Mouse (Mus musculus) heart, adult 9 months (tissue): ENCODE measurements around the gene Ttc36.

ENCODE experiments used
- DNase-seq, 2 experiments: peaks; one replicate each; pipeline ENCODE4 v3.0.0; 2022; ENCODE audit warnings: low spot score in 2 of 2

The Ttc36 gene

DNA sequence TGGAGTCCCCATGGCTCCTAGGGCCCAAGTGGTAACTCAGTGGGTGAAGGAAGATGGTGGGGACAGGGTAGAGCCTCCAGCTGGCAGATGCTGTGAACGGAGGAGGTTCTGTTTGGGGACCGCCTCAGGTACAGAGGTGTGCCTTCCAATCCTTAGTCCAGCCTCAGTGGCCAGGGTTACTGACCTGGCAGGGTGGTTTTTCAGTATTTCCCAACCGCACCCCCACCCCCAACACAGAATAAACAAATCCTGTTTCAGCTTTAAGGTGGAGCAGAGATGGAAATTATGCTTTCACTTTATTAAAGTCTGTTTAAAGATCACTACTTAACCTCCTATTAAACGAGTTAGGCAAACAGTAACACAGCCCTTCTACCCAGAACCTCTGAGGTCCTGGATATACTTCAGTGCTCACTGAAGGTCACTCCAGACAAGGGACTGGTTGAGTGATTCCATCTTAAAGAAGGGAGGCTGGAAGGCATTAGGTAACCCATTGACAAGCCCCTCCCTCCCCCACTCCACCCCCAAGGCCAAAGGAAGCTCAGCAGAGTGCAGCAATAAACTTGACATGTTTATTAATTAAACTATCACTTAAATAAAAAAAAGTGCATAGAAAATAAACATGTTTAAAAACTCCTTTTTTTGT lies at the start of gene Ttc36:
Gene Ttc36, minus strand, starts transcription at position 265 of the 643 bp plus-strand sequence.
- no peak for DNase-seq

DNA sequence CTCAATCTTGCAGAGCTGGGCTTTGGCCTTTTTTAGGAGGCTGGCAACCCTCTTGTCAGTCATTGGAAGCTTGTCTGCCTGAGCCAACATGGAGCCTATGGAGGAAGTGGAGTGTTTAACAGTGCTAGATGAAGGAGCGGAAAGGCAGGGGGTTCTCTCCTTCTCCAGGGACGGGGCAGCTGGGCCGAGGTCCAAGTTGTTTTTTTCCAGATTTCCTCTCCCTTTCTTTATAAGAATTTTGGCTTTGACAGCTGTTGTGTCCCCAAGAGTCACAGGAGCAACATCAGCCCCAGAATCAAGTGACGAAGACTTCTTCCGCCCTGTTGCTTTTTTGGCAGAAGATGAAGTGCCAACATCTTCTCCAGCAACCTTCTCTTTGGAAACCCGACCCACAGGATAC lies 44.6 kb upstream of the Ttc36 start:
- peak; percentile 26 to 43 for DNase-seq

DNA sequence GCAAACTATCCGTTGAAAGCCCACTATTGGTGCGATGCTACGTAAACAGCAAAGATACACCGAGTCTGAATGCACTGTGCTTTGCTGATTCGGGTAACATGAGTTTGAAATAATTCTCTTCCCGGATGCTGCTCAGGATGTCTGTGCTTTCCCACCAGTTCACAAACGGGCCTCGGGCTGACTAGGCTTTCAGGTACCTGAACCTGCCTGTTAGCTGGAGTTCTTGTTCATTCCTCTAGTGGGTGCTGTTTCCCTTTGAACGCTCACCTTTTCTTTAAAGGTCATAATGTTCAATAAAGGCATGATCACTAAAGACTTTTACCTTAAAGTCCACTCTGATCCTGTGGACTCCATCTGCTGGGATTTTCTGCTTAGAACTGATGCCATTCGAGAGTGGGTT lies 38.4 kb upstream of the Ttc36 start:
- peak in 1 of 2 experiments; percentile 21 for DNase-seq

DNA sequence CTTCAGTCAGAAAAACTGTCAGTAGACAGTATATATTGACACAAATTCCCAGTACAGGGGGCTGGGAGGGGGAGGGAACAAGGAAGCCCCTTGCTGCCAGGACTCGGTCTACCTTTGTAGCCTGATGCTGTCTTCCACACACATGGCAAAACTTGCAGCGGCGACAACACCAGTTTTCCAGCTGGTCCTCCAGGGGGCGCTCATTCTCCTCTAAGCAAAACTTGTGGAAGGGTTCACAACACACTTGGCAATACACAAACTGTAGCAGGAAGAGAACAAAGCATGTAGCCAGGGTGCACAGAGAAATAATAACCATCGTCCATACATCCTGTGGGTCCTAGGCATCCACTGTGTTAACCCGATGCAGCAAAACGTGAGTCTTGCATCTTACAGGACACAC lies 33.6 kb upstream of the Ttc36 start:
- DNase-seq: peak; percentile 14 to 55

DNA sequence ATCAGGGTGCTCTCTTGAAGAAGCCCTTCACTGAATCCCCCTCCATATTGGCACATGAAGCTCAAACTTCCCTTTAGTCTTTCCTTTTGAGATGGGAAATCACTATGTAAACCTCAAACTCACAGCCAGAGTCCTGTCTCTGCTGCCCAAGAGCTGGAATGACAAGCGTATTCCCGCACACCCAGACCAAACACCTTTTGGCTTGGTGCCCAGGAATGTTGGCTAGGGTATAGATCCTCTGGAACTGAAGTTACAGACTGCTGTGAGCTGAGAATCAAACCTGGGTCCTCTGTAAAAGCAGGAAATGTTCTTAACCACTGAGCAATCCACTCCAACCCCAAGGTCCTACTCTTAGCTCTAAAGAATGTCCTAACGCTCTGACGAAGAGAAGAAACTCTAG lies 29.5 kb upstream of the Ttc36 start:
- no peak for DNase-seq

DNA sequence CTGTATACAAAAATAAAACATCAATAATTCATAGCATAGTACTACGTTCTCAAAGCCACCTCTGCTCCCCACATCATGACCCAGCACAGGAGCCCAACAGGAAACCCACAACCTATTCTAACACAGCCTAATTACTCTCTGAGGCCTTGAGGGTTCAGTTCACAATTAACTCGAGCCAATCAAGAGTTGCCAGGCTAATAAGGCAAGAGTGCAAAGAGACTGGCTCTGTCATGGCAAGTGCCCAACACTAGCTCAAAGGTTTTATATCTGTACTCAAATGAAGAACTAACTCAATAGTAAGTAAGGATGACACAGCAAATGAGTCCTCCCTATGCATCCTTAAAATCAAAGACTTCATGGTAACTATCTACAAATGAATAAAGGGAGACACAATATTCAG lies 27.6 kb upstream of the Ttc36 start:
- DNase-seq: no peak

DNA sequence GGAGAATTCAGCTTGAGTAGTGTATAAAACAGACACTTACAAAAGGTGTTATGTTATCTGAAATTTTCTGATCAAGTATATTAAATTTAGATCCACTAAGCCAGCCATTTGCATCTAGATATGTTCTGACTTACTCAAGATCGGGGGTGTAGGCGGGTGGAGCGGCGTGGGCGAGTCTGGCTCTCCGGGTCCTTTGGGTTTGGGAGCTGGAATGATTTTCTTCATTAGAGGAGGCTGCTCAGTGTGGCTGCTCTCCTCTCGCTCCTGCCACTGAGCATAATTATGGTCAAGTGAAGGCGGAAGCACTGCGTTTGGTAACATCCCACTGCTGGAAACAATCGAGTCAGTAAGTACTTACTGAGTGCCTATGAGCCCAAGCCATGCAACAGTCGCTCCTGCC lies 26.1 kb upstream of the Ttc36 start:
- no peak for DNase-seq

DNA sequence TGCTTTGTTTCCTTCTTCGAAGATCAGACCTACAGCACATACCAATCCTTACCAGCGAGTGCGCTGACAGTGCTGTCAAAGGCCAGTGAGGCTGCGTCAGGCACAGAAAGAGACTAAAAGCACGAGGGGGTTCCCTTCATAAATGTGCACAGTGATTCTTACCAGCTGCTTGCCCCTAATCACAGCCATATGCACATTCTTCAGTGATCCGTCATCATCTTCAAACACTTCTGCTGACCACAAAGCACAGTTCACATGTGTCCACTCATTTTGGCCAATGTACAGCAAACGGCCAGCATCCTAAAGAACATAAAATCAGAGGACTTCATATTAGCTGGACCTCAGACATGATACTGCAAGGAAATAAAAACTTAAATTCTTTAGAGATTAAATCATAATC lies 23.8 kb upstream of the Ttc36 start:
- no peak for DNase-seq

DNA sequence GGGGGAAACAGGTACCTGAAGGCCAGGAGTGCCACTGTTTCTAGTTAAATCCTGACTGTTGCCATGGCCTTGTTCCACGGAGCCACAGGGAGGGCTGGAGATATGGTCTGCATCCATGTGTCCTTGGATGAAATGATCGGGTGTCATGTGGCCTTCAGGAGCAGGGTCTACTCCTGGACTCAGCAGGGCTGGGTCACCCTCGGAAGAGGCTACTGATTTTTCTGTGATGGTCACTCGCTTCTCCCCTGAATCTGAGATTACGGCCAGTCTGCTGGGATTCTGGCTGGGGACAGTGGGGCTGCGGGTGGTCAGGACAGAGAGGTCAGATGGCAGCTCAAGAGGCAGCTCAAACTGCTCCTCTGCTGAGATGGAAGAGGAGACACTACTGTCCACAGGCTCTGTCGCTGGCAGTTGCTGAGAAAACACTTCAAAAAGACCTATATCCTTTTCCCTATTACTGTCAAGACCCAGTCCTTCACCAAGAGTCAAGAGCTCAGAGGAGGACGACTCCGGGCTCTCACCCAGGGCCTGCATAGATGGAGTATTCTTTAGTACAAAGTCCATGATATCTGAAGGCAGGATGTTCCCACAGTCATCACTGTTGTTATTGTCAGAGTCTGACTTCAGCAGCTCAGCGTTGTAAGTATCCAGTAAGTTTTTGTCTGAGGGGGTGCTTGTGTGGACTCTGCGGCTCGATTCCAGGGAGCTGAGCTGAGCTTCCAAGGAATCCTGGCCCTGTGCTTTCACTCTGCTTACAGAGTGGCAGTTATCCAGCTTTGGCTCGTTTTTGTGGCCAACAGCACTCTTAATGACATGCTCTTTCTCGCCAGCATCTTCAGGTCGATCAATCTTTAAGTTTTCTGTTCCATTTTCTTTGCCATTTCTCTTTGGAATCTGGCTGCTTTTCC lies 17.3 kb upstream of the Ttc36 start:
- DNase-seq: peak in 1 of 2 experiments; percentile 27

DNA sequence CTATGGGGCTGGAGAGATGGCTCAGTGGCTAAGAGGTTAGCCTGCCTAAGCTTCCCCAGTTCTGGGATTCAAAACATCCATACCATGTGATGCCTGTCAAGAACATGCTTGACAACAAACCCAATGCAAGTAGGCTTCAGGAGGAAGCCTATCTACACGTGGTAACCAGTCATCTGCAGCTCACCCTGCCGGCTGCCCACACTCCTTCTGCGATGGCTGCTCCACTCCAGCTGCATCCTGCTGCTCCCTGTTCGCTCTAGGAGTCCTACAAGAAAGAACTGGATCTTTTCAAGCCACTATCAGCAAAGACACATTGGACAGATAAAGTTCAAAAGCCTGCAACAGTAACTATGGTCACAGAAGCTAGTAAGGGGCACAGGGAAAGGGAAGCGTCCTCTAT lies 14.7 kb upstream of the Ttc36 start:
- no peak for DNase-seq

DNA sequence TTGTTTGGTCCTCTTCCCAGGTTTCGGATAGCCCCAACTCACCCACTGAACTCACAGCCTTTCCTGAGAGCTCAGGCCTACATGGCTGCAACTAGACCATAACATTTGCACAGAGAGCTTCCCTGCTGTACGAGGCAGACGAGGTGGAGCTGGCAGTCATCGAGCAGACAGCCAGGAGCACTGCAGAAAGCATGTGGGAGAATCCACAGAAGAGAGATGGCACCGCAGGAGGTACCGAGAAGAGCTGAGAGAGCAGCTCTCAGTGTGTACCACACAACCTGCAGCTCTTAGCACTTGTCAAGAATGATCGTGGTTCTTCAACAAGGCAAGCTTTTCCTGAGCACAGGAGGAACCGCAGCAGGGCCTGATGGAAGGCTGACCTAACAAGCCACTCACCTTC lies 11.3 kb upstream of the Ttc36 start:
- DNase-seq: no peak

DNA sequence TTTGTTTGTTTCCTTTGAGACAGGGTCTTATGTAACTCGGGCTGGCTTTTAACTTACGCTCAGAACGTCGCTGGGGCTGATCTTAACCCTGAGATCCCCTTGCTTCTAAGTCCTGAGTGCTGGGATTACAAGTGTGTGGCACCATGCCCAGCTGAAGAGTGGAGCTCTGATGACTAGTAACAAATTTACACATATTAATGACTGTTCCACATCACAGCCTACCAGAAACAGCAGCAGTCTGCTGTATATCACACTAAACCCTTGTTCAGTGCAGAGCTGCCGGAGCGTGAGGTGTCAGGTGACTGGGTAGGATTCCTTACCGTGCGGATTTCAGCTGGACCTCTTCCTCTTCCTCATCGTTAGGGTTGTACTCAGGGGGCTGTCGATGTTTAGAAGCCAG lies 7.4 kb upstream of the Ttc36 start:
- no peak for DNase-seq

DNA sequence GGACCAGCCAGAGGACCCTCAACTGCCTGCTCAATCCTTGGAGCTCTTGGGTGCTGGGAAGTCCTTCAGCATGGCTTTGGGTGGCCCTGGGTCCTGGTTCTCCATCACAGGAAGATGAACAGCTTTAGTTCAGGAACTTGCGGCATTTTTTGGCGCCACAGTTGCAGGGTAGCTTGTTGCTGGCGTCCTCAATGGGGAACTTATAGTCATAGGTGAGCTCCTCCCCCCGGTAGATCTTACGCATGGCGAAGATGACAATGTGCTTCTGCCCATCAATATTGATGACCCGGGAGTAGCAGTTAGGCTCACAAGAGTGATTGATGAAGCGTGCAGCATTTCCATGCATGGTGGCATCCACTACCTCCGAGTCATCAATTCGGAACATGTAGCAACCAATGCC lies 4.9 kb upstream of the Ttc36 start:
- DNase-seq: no peak

DNA sequence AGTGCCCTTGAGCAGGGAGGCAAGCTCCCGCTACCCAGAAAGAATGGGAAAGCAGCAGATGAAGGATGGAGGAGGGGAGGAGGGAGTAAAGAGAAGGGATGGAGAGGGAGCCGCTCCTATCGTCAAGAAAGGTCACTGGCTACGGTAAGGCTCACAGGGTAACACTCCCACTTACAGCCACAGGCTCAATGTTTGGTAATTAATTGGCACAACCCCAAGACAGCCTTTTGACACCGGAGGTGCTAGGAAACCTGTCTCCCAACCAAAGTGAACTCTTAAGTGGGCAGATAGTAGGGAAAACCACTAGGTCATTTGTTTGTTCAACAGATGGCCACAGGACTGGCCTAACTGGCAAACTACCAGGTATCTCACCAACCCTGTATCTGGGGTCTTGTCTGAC lies 4.3 kb upstream of the Ttc36 start:
- DNase-seq: no peak

DNA sequence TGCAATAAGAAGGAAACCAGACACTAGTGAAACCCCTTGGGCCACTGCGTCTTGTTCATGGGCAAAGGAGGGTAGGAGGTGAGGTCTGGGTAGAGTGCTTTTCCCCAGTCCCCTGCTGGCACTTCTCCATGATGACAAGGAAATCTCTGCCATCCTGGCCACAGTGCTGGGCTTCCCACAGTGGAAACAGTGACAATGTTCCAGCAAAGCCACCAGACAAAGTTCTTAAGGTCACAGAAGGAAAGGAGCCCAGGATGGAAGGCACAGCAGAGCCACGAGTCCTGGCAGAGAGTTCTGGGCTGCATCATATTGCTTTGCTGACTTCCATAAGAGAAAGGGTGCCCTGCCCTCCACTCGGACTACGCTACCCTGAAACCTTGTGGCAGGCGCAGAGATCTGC lies 2.7 kb upstream of the Ttc36 start:
- DNase-seq: no peak

DNA sequence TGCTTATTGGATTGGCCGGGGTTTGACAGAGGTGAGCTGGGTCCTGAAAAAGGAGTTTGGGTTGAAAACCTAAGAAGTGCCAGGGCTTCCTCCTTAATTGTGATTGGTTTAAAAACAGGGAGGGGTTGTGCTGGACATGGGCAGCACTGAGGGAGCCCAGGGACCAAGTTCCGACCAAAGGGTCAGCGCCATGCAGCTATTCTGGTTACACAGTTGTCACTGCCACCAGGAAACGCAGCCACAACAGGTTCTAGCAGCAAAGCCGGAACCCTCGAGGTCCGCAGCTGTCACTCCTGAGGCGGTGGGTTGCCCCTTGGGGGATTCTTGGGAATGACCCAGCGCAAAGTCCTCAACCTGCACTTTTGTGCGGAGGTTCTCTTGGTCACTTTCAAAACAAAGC lies 1.8 kb upstream of the Ttc36 start:
- no peak for DNase-seq

DNA sequence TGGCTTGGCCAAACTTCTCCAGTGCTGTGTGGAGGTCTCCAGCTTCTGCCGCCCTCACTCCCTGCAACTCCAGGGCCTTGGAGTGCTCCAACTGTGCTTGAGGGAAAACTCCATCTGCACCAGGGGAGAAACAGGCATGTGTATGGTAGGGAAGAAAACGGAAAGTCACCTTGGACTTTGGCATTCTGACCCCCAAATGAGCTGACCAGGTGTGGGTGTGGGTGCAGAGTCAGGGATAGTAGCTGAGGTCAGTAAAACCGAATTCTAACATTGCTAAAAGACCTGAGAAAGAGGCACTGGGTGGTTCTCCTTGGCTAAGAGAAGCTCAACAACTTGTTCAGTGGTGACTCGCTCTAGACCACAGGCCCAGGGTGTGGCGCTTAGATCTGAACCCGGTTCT lies 1.2 kb downstream of the Ttc36 start:
- no peak for DNase-seq

DNA sequence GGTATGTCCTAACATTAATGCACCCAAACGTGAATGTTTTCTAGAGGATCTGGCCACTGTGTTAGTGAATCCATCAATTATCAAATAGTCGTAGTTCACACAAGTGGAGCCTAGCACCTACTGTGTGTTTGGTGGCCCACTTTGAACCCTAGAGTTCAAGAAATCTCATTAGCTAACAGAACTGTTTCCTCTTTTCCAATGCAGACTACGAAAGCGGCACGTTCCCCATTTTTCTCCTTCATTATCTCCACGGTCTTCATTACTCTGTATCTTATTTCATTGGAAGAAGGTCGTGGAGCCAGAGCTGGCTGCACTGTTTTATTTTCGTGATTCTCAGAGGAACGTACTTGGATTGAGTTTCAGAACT lies 2.9 kb downstream of the Ttc36 start:
- DNase-seq: no peak

DNA sequence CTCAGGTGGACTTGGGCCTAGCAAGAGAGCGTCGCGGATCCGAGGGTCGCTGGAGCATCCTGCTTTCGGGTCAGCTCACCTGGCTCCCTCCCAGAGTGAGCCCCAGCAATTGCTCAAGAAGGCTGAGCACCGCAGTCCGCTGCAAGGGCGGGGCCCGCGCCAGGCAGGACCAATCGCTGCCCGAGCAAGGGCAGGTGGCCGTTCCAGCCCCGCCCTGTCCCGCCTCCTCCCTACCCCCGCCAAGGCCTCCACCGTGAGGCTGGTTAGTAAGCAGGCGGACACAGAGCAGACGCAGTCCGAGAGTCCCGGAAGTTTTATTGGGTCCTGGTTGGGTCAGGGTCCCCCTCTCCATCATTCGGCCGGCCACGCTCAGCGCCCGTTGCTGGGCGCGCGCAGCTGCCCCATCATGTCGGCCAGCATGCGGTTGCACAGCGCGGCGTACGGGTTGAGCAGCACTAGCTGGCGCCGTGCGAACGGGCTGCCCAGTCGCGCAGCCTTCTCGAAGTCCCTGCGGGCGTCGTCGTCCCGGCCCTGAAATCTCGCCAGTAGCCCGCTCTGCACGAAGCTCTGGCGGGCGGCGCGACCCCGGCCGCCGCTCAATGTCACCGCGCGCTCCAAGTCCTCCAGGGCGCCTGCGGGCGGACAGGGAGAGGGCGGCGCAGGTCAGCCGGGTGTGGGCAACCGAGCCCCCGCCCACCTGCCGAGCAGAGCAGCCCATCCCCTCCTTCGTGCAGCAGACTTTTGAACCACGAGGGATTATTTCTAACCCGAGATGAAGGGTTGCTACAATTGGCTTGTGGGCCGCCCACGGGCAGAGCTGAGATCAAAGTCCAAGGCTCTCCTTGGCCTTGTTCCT lies 3.5 kb downstream of the Ttc36 start, which contains the start of gene Tmem25:
Gene Tmem25, minus strand, starts transcription at position 206 of the 856 bp plus-strand sequence.
- DNase-seq: peak; percentile 77 to 82

DNA sequence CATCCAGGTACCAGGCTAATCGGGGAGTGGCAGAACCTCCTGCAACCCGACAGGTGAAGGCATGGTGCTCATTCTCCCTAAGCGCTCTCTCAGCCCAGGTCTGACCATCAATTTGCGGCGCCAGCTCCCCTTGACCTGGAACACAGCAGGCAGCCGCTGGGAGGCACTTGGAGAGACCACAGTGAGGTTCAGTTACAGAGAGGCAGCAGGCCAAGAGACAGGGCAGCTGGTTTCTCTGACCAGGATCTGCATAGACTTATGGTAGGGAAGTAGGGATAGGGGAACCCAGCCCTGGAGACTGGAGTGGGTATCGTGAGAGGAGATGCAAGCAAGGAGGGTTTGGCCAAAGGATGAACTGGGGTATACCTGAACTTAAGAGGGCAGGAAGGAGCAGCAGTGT lies 4.6 kb downstream of the Ttc36 start:
- DNase-seq: no peak

DNA sequence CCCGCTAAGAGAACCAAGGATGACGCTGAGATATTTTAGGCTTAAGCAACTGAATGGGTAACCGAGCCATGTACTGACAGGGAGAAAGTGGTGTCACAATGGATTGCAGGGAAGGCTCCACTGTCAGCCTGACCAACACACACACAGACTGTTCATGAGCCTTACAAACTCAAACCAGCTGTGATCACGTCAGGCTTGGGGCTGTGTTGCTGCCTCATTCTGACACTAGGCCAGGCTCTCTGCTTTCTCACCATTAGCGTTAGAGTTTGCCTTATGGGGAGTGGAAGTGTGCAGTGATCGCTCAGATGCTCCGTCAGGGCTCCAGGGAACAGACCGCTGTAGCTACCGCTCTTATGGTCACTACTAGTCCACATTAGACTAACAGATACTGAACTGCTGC lies 10.0 kb downstream of the Ttc36 start:
- no peak for DNase-seq
